Comparison of ENCODE assay signal across 17 mouse cellular contexts in genomic region chr1:170586715-170587114, GRCm38 (mm10). TPM values are rescaled to one million over a fixed set of nuclear protein-coding genes. Genes with fewer than 3 reads are reported as not detected.
DNase-seq lines count a peak whose midpoint lies in the region; ATAC-seq and TF ChIP-seq lines count a peak whose summit lies in the region.
"Had no signal": no experiment of that assay in that cellular context is flagged by ENCODE, and none has a peak within 500 bp of the region (broad histone marks: within the 10 kb centered on the region; RNA-seq: fewer than 3 reads in every experiment).

No protein-coding gene starts in this region.

- WGBS in intestine, postnatal 0 days, result 85% methylated on average over 6 of the region's 6 CpGs
- 75% methylated on average over 6 of the region's 6 CpGs for WGBS in intestine, embryonic 15.5 days
- WGBS in neural tube, embryonic 13.5 days, result 72% methylated on average over 6 of the region's 6 CpGs

- H3K27ac ChIP-seq in intestine, postnatal 0 days (ENCODE audit: low read depth, low read length), result no peak overlapping the region
- H3K27ac ChIP-seq in intestine, embryonic 15.5 days, result no peak overlapping the region
- H3K27ac ChIP-seq in neural tube, embryonic 13.5 days (replicated peaks), result no peak overlapping the region
- H3K27ac ChIP-seq: limb, embryonic 15.5 days; midbrain, embryonic 12.5 days had no signal

- no peaks in the 10 kb centered on the region for H3K27me3 ChIP-seq in intestine, postnatal 0 days (replicated peaks; ENCODE audit: control insufficient read depth, insufficient read depth, low read length)
- no peaks in the 10 kb centered on the region for H3K27me3 ChIP-seq in intestine, embryonic 15.5 days (replicated peaks)
- H3K27me3 ChIP-seq in neural tube, embryonic 13.5 days, result no peaks in the 10 kb centered on the region
- H3K27me3 ChIP-seq: limb, embryonic 15.5 days; Patski had no signal

- peak; percentile 26 to 60 for DNase-seq in frontal cortex, postnatal 36 days (ENCODE audit: low spot score in 2 of 2)
- no peak for DNase-seq in frontal cortex, postnatal 25 days (ENCODE audit: low spot score in 2 of 2)
- DNase-seq in neural tube, embryonic 10.5 days (ENCODE audit: extremely low spot score, low spot score), result no peak
- DNase-seq in right cerebral cortex, postnatal 4 days, result peak; percentile 6
- DNase-seq in layer of hippocampus, adult 9-10 months (ENCODE audit: low spot score), result no peak
- DNase-seq: adrenal gland, adult 2 months; gastrocnemius, postnatal 10 days; layer of hippocampus, adult 9-11 months; lung, embryonic 14.5 days; thymus, adult 18-20 months had no signal

- no peak overlapping the region for H3K4me2 ChIP-seq in intestine, postnatal 0 days (replicated peaks; ENCODE audit: low read depth)
- no peak overlapping the region for H3K4me2 ChIP-seq in intestine, embryonic 15.5 days (replicated peaks)
- peak overlapping the region; percentile 92 for H3K4me2 ChIP-seq in neural tube, embryonic 13.5 days
- H3K4me2 ChIP-seq: limb, embryonic 15.5 days; lung, embryonic 14.5 days; midbrain, embryonic 12.5 days had no signal

- TF ChIP-seq CTCF in intestine, postnatal 0 days (IDR thresholded peaks at IDR 0.05; ENCODE audit: low read depth), result 0 out of 2 replicates have a peak, but pooled peaks have one; percentile 5

- no peaks in the 10 kb centered on the region for H3K9me3 ChIP-seq in intestine, postnatal 0 days (ENCODE audit: control insufficient read depth)
- no peaks in the 10 kb centered on the region for H3K9me3 ChIP-seq in intestine, embryonic 15.5 days
- peaks cover 7% of the 10 kb centered on the region; the same call in 1 of the 2 replicates for H3K9me3 ChIP-seq in neural tube, embryonic 13.5 days
- H3K9me3 ChIP-seq: limb, embryonic 15.5 days; midbrain, embryonic 12.5 days had no signal

- H3K4me1 ChIP-seq in intestine, postnatal 0 days (replicated peaks; ENCODE audit: control insufficient read depth, insufficient read depth, low read length), result no peaks in the 10 kb centered on the region; the same call in 1 of the 2 replicates
- H3K4me1 ChIP-seq in intestine, embryonic 15.5 days (replicated peaks), result peaks cover 8% of the 10 kb centered on the region
- peaks cover 28% of the 10 kb centered on the region for H3K4me1 ChIP-seq in neural tube, embryonic 13.5 days (replicated peaks)

- no peak for ATAC-seq in intestine, postnatal 0 days
- ATAC-seq in intestine, embryonic 15.5 days, result no peak
- ATAC-seq in neural tube, embryonic 13.5 days (ENCODE audit: low read depth), result no peak
- ATAC-seq: intestine, embryonic 16.5 days; Patski had no signal

- H3K9ac ChIP-seq in intestine, postnatal 0 days (ENCODE audit: low read depth, low read length), result no peak overlapping the region
- no peak overlapping the region for H3K9ac ChIP-seq in intestine, embryonic 15.5 days
- H3K9ac ChIP-seq in neural tube, embryonic 13.5 days, result no peak overlapping the region
- H3K9ac ChIP-seq: limb, embryonic 15.5 days; lung, embryonic 14.5 days; midbrain, embryonic 12.5 days had no signal

- no peaks in the 10 kb centered on the region for H3K36me3 ChIP-seq in intestine, postnatal 0 days (ENCODE audit: control insufficient read depth, insufficient read depth)
- H3K36me3 ChIP-seq in intestine, embryonic 15.5 days, result no peaks in the 10 kb centered on the region
- H3K36me3 ChIP-seq in neural tube, embryonic 13.5 days, result peaks cover 12% of the 10 kb centered on the region; the same call in 1 of the 2 replicates
- H3K36me3 ChIP-seq: limb, embryonic 15.5 days; midbrain, embryonic 12.5 days had no signal

- no peak overlapping the region for H3K4me3 ChIP-seq in intestine, postnatal 0 days (ENCODE audit: low read depth, low read length)
- H3K4me3 ChIP-seq in intestine, embryonic 15.5 days (replicated peaks), result no peak overlapping the region
- no peak overlapping the region for H3K4me3 ChIP-seq in neural tube, embryonic 13.5 days
- H3K4me3 ChIP-seq: limb, embryonic 15.5 days; midbrain, embryonic 12.5 days had no signal

RNA-seq across cellular contexts. Expression of gene Nos1ap, which starts 2.9 kb away (rescaled TPM):
- polyA plus RNA-seq in intestine, postnatal 0 days (2015; fragmentation: Nextera tagmentation; extraction: Ambion mirVana), result 3.8 and 4.4 TPM in 2 replicates
- polyA plus RNA-seq in intestine, embryonic 15.5 days (2015; fragmentation: Nextera tagmentation; extraction: Ambion mirVana), result 11.1 and 11.7 TPM in 2 replicates
- 17.6 and 17.9 TPM in 2 replicates for polyA plus RNA-seq in neural tube, embryonic 13.5 days (2015; fragmentation: Nextera tagmentation; extraction: Ambion mirVana)

RNA-seq across cellular contexts. Expression of gene Olfml2b, which starts 57.6 kb away (rescaled TPM):
- 14.5 and 19.5 TPM in 2 replicates for polyA plus RNA-seq in intestine, postnatal 0 days (2015; fragmentation: Nextera tagmentation; extraction: Ambion mirVana)
- 19.8 and 20.4 TPM in 2 replicates for polyA plus RNA-seq in intestine, embryonic 15.5 days (2015; fragmentation: Nextera tagmentation; extraction: Ambion mirVana)
- 13.0 and 14.4 TPM in 2 replicates for polyA plus RNA-seq in neural tube, embryonic 13.5 days (2015; fragmentation: Nextera tagmentation; extraction: Ambion mirVana)

Comparison
In these comparisons a context has a peak if more than half of its experiments do, and no peak if none do; other contexts are left out.
1. DNase-seq: peak in frontal cortex, postnatal 36 days (2 of 2) and right cerebral cortex, postnatal 4 days (single experiment); none in frontal cortex, postnatal 25 days (0 of 2), neural tube, embryonic 10.5 days (single experiment) and layer of hippocampus, adult 9-10 months (single experiment).